Mouse (Mus musculus): ENCODE results near the gene Mlx. TPM values are rescaled to one million over a fixed set of nuclear protein-coding genes. Genes with fewer than 3 reads are reported as not detected.
A peak's percentile ranks its signal among the peaks of the same experiment; 100 is the strongest.

Gene Mlx
- polyA plus RNA-seq, 2 experiments = 40.2 to 44.4 TPM

DNA sequence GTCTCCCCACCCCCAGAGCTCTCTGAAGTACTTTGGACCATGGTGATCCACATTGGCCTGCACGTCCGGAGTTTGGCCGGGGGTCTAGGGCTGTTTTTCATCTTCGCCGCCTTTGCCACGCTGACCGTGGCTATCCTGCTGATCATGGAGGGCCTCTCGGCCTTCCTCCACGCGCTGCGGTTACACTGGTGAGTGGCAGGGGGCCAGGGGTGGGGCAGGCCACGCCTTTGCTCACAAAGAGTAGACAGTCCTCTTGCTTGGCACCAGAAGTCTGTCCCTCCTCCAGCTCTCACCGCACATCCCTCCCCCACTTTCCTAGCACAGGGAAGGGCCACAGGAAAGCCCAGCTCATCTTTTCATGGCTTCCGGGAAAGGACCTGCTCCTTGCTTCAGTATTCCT lies 31.7 kb upstream of the Mlx start:
- ATAC-seq (ENCODE audit: low FRiP score, low read depth) (no peak), DNase-seq (ENCODE audit: low spot score) (no peak)
- TF ChIP-seq POLR2A (IDR thresholded peaks at IDR 0.05; ENCODE audit: borderline replicate concordance, extremely low read depth, insufficient read depth, insufficient read length) = no peak
- Histone ChIP-seq H3K9me3 (ENCODE audit: control insufficient read depth, low read length) (no peaks in the 10 kb centered on the region), H3K4me2 (replicated peaks; ENCODE audit: low read depth, low read length, severe bottlenecking) (no peak overlapping the region), H3K36me3 (ENCODE audit: control insufficient read depth, insufficient read depth, low read length) (peaks cover 27% of the 10 kb centered on the region), H3K4me1 (ENCODE audit: control insufficient read depth, insufficient read depth, low read length) (peaks cover 1% of the 10 kb centered on the region; the same call in 1 of the 2 replicates), H3K27ac (replicated peaks; ENCODE audit: low read depth, low read length) (no peak overlapping the region), H3K4me3 (replicated peaks; ENCODE audit: low read length) (no peak overlapping the region), H3K9ac (ENCODE audit: low read depth, low read length, severe bottlenecking) (no peak overlapping the region), H3K27me3 (ENCODE audit: control insufficient read depth, insufficient read depth, low read length) (no peaks in the 10 kb centered on the region)
- whole genome bisulfite sequencing = 82% methylated on average over 14 of the region's 14 CpGs

- Histone ChIP-seq H3K9me3 (ENCODE audit: control insufficient read depth, low read length) (no peaks in the 10 kb centered on the region), H3K27me3 (ENCODE audit: control insufficient read depth, insufficient read depth, low read length) (no peaks in the 10 kb centered on the region), H3K36me3 (ENCODE audit: control insufficient read depth, insufficient read depth, low read length) (peaks cover 23% of the 10 kb centered on the region), H3K4me1 (ENCODE audit: control insufficient read depth, insufficient read depth, low read length) (peaks cover 3% of the 10 kb centered on the region; the same call in 1 of the 2 replicates), H3K27ac (replicated peaks; ENCODE audit: low read depth, low read length) (no peak overlapping the region), H3K9ac (ENCODE audit: low read depth, low read length, severe bottlenecking) (no peak overlapping the region), H3K4me3 (replicated peaks; ENCODE audit: low read length) (no peak overlapping the region), H3K4me2 (replicated peaks; ENCODE audit: low read depth, low read length, severe bottlenecking) (no peak overlapping the region)
- ATAC-seq (ENCODE audit: low FRiP score, low read depth) = no peak
- TF ChIP-seq POLR2A (IDR thresholded peaks at IDR 0.05; ENCODE audit: borderline replicate concordance, extremely low read depth, insufficient read depth, insufficient read length) = no peak
- 43% methylated on average over 8 of the region's 8 CpGs for WGBS
- no peak for DNase-seq (ENCODE audit: low spot score)
Measured at GRCm38 (mm10) chr11:101056885-101057284, 30.2 kb upstream of the Mlx start.

- WGBS = 31% methylated on average over 5 of the region's 5 CpGs
Measured at GRCm38 (mm10) chr11:101057860-101058259, 29.2 kb upstream of the Mlx start.

GRCm38 (mm10) chr11:101058726-101059125 lies 28.4 kb upstream of the Mlx start:
- H3K27me3 ChIP-seq (ENCODE audit: control insufficient read depth, insufficient read depth, low read length) = no peaks in the 10 kb centered on the region
- WGBS = 65% methylated on average over 5 of the region's 5 CpGs
- no peak overlapping the region for H3K4me2 ChIP-seq (replicated peaks; ENCODE audit: low read depth, low read length, severe bottlenecking)
- no peak overlapping the region for H3K4me3 ChIP-seq (replicated peaks; ENCODE audit: low read length)
- peaks cover 12% of the 10 kb centered on the region; the same call in 1 of the 2 replicates for H3K4me1 ChIP-seq (ENCODE audit: control insufficient read depth, insufficient read depth, low read length)
- ATAC-seq (ENCODE audit: low FRiP score, low read depth) (no peak), DNase-seq (ENCODE audit: low spot score) (no peak)
- peaks cover 31% of the 10 kb centered on the region for H3K36me3 ChIP-seq (ENCODE audit: control insufficient read depth, insufficient read depth, low read length)
- no peak overlapping the region for H3K9ac ChIP-seq (ENCODE audit: low read depth, low read length, severe bottlenecking)
- no peak overlapping the region for H3K27ac ChIP-seq (replicated peaks; ENCODE audit: low read depth, low read length)
- H3K9me3 ChIP-seq (ENCODE audit: control insufficient read depth, low read length) = no peaks in the 10 kb centered on the region
- no peak for TF ChIP-seq POLR2A (IDR thresholded peaks at IDR 0.05; ENCODE audit: borderline replicate concordance, extremely low read depth, insufficient read depth, insufficient read length)

More at GRCm38 (mm10) chr11:101057860-101058259, 29.2 kb upstream of the Mlx start:
- Histone ChIP-seq H3K27ac (replicated peaks; ENCODE audit: low read depth, low read length) (no peak overlapping the region), H3K4me1 (ENCODE audit: control insufficient read depth, insufficient read depth, low read length) (peaks cover 4% of the 10 kb centered on the region; the same call in 1 of the 2 replicates), H3K4me3 (replicated peaks; ENCODE audit: low read length) (no peak overlapping the region), H3K36me3 (ENCODE audit: control insufficient read depth, insufficient read depth, low read length) (peaks cover 25% of the 10 kb centered on the region), H3K4me2 (replicated peaks; ENCODE audit: low read depth, low read length, severe bottlenecking) (no peak overlapping the region), H3K9ac (ENCODE audit: low read depth, low read length, severe bottlenecking) (no peak overlapping the region), H3K27me3 (ENCODE audit: control insufficient read depth, insufficient read depth, low read length) (no peaks in the 10 kb centered on the region), H3K9me3 (ENCODE audit: control insufficient read depth, low read length) (no peaks in the 10 kb centered on the region)
- DNase-seq (ENCODE audit: low spot score) (peak; percentile 87), ATAC-seq (ENCODE audit: low FRiP score, low read depth) (peak; percentile 48; the same call in 1 of the 2 replicates)
- no peak for TF ChIP-seq POLR2A (IDR thresholded peaks at IDR 0.05; ENCODE audit: borderline replicate concordance, extremely low read depth, insufficient read depth, insufficient read length)

DNA sequence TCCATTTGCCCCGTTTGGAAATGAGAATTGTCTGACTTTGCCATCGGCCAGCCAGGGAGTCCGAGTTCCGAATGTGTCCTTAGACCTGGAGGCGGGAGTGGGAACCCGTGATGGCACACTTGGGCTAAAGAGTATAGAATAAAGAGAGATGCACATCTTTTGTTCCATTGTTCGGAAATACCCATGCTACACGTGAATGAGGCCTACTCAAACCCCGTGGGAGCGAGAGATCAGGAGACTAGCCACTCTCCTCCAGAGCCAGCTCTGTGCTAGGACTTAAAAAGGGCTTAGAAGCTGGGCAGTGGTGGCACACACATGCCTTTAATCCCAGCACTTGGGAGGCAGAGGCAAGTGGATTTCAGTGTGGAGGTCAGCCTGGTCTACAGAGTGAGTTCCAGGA lies 27.6 kb upstream of the Mlx start:
- no peak for TF ChIP-seq POLR2A (IDR thresholded peaks at IDR 0.05; ENCODE audit: borderline replicate concordance, extremely low read depth, insufficient read depth, insufficient read length)
- peaks cover 31% of the 10 kb centered on the region for H3K36me3 ChIP-seq (ENCODE audit: control insufficient read depth, insufficient read depth, low read length)
- H3K4me2 ChIP-seq (replicated peaks; ENCODE audit: low read depth, low read length, severe bottlenecking) = no peak overlapping the region
- peaks cover 19% of the 10 kb centered on the region for H3K4me1 ChIP-seq (ENCODE audit: control insufficient read depth, insufficient read depth, low read length)
- no peaks in the 10 kb centered on the region for H3K27me3 ChIP-seq (ENCODE audit: control insufficient read depth, insufficient read depth, low read length)
- no peak overlapping the region for H3K4me3 ChIP-seq (replicated peaks; ENCODE audit: low read length)
- no peak overlapping the region for H3K27ac ChIP-seq (replicated peaks; ENCODE audit: low read depth, low read length)
- no peak overlapping the region for H3K9ac ChIP-seq (ENCODE audit: low read depth, low read length, severe bottlenecking)
- DNase-seq (ENCODE audit: low spot score) (no peak), ATAC-seq (ENCODE audit: low FRiP score, low read depth) (no peak)
- 84% methylated on average over 10 of the region's 10 CpGs for whole genome bisulfite sequencing
- no peaks in the 10 kb centered on the region for H3K9me3 ChIP-seq (ENCODE audit: control insufficient read depth, low read length)

GRCm38 (mm10) chr11:101060126-101060525 lies 27.0 kb upstream of the Mlx start:
- WGBS = 51% methylated on average over 8 of the region's 8 CpGs
- DNase-seq (ENCODE audit: low spot score) (peak; percentile 37), ATAC-seq (ENCODE audit: low FRiP score, low read depth) (no peak)
- TF ChIP-seq POLR2A (IDR thresholded peaks at IDR 0.05; ENCODE audit: borderline replicate concordance, extremely low read depth, insufficient read depth, insufficient read length) = no peak
- Histone ChIP-seq H3K9me3 (ENCODE audit: control insufficient read depth, low read length) (no peaks in the 10 kb centered on the region), H3K4me3 (replicated peaks; ENCODE audit: low read length) (no peak overlapping the region), H3K4me1 (ENCODE audit: control insufficient read depth, insufficient read depth, low read length) (peaks cover 19% of the 10 kb centered on the region), H3K27me3 (ENCODE audit: control insufficient read depth, insufficient read depth, low read length) (no peaks in the 10 kb centered on the region), H3K27ac (replicated peaks; ENCODE audit: low read depth, low read length) (peak overlapping the region; percentile 59), H3K9ac (ENCODE audit: low read depth, low read length, severe bottlenecking) (no peak overlapping the region), H3K36me3 (ENCODE audit: control insufficient read depth, insufficient read depth, low read length) (peaks cover 31% of the 10 kb centered on the region), H3K4me2 (replicated peaks; ENCODE audit: low read depth, low read length, severe bottlenecking) (no peak overlapping the region)
